Mouse (Mus musculus) heart, adult 2 months (tissue): ENCODE measurements at regions not wholly inside any gene's neighbourhood (a gene's known extent, or its start where the extent isn't known, plus 50 kb on each side); places are given as distances from the start of the nearest gene placed in this dataset.

Experiments used
- CTCF ChIP-seq: fragments of 200-600 bp; IDR thresholded peaks from 2 replicates; pipeline ENCODE4 v1.8.1; 2022; ENCODE audit warnings: antibody characterized with exemption, mild to moderate bottlenecking, moderate library complexity
- POLR2A ChIP-seq: fragments of 200-500 bp; IDR thresholded peaks from 2 replicates; pipeline ENCODE4 v1.6.1; 2011; ENCODE audit warnings: mild to moderate bottlenecking, low read depth, low read length, control low read depth; ENCODE audit not compliant: insufficient read depth

- TF ChIP-seq CTCF: no peak
- no peak for TF ChIP-seq POLR2A
Observed at GRCm38 (mm10) chr2:64852913-64853312, 171.9 kb downstream of the Grb14 start.
